Mouse (Mus musculus): ENCODE measurements around the gene Sez6. TPM values are rescaled to one million over a fixed set of nuclear protein-coding genes. Genes with fewer than 3 reads are reported as not detected.

Gene Sez6
- polyA plus RNA-seq, 1 experiment from 2014 or later = 110 TPM

GRCm38 (mm10) chr11:77978161-77978560, 47.6 kb downstream of the Sez6 start:
- Histone ChIP-seq H3K4me2 (replicated peaks) (no peak overlapping the region), H3K4me1 (replicated peaks; ENCODE audit: control insufficient read depth, insufficient read depth, low read length) (peaks cover 3% of the 10 kb centered on the region; the same call in 1 of the 2 replicates), H3K9me3 (ENCODE audit: control insufficient read depth, low read length) (no peaks in the 10 kb centered on the region), H3K4me3 (replicated peaks; ENCODE audit: low read length) (no peak overlapping the region), H3K27ac (no peak overlapping the region), H3K9ac (no peak overlapping the region), H3K27me3 (ENCODE audit: control insufficient read depth, insufficient read depth, low read length) (peaks cover 7% of the 10 kb centered on the region; the same call in 1 of the 2 replicates), H3K36me3 (replicated peaks; ENCODE audit: control insufficient read depth, insufficient read depth) (peaks cover 46% of the 10 kb centered on the region)
- DNase-seq (ENCODE audit: low spot score) (no peak), ATAC-seq (ENCODE audit: low FRiP score) (no peak)
- WGBS = 91% methylated on average over 6 of the region's 6 CpGs

- Histone ChIP-seq H3K27ac (no peak overlapping the region), H3K9ac (no peak overlapping the region), H3K27me3 (ENCODE audit: control insufficient read depth, insufficient read depth, low read length) (peaks cover 7% of the 10 kb centered on the region; the same call in 1 of the 2 replicates), H3K4me2 (replicated peaks) (no peak overlapping the region), H3K4me3 (replicated peaks; ENCODE audit: low read length) (no peak overlapping the region), H3K36me3 (replicated peaks; ENCODE audit: control insufficient read depth, insufficient read depth) (peaks cover 38% of the 10 kb centered on the region), H3K9me3 (ENCODE audit: control insufficient read depth, low read length) (no peaks in the 10 kb centered on the region), H3K4me1 (replicated peaks; ENCODE audit: control insufficient read depth, insufficient read depth, low read length) (peaks cover 3% of the 10 kb centered on the region; the same call in 1 of the 2 replicates)
- WGBS = 83% methylated on average over 8 of the region's 8 CpGs
- ATAC-seq (ENCODE audit: low FRiP score) (no peak), DNase-seq (ENCODE audit: low spot score) (no peak)
Observed at GRCm38 (mm10) chr11:77979221-77979809, 48.7 kb downstream of the Sez6 start.

DNA sequence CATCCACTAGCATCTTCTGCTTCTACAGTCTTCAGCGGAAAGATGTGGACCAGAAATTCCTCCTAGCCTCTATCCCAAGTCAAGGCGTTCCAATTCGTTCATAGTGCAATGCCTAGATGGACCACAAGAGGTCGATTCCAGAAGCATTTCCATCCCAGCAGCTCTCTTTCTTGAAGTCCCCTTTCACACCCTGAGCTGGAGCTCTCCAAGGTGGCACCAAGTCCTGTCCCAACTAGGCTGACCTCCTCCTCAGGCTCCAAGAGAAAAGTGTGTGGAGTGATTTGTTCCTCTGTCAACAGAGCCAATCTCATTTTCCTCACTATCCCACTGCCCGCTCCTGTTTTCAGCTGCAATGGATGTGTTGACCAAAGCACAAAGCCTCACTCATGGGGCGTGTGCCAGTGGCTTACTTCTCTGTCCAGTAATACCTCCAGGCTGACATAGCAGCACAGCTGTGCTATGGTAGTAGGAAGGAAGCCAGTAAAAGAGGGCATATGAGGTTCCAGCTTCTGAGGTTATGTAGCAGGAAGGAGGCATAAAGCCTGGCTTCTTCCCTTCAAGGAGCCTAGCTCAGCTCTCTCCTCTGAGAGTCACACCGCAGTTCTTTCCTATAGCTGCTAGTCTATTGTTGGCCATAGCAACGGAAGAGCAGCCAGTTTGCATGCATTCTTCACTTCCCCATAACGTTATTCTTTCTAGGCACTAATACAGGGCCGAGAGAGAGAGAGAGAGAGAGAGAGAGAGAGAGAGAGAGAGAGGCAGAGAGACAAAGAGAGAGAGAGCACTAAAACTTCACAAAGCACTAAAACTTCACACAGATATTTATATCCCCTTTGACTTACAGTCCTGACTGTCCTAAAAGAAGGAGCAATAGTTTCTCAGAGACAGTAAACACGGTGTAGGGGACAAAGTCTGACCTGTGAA, 49.9 kb downstream of the Sez6 start:
- Histone ChIP-seq H3K27ac (peak overlapping the region; percentile 43), H3K4me2 (replicated peaks) (peak overlapping the region; percentile 50)
- WGBS = 40% methylated on average over 11 of the region's 11 CpGs

GRCm38 (mm10) chr11:77981609-77982440, 51.2 kb downstream of the Sez6 start:
- peak overlapping the region; percentile 52 for H3K4me2 ChIP-seq (replicated peaks)
- peak; percentile 89 for ATAC-seq (ENCODE audit: low FRiP score)
- DNase-seq (ENCODE audit: low spot score) = peak; percentile 98
- H3K4me3 ChIP-seq (replicated peaks; ENCODE audit: low read length) = peak overlapping the region; percentile 98
- H3K36me3 ChIP-seq (replicated peaks; ENCODE audit: control insufficient read depth, insufficient read depth) = peaks cover 35% of the 10 kb centered on the region
- peaks cover 13% of the 10 kb centered on the region for H3K4me1 ChIP-seq (replicated peaks; ENCODE audit: control insufficient read depth, insufficient read depth, low read length)
- H3K9me3 ChIP-seq (ENCODE audit: control insufficient read depth, low read length) = no peaks in the 10 kb centered on the region
- peak overlapping the region; percentile 97 for H3K27ac ChIP-seq
- H3K27me3 ChIP-seq (ENCODE audit: control insufficient read depth, insufficient read depth, low read length) = peaks cover 7% of the 10 kb centered on the region; the same call in 1 of the 2 replicates
- WGBS = under 1% methylated on average over 29 of the region's 29 CpGs
- peak overlapping the region; percentile 57 for H3K9ac ChIP-seq

More for the DNA sequence above, 49.9 kb downstream of the Sez6 start:
- no peaks in the 10 kb centered on the region for H3K9me3 ChIP-seq (ENCODE audit: control insufficient read depth, low read length)
- H3K4me3 ChIP-seq (replicated peaks; ENCODE audit: low read length) = no peak overlapping the region
- H3K9ac ChIP-seq = 0 out of 2 replicates have a peak overlapping the region, but pooled peaks have one; percentile 18
- H3K4me1 ChIP-seq (replicated peaks; ENCODE audit: control insufficient read depth, insufficient read depth, low read length) = peaks cover 8% of the 10 kb centered on the region
- peaks cover 31% of the 10 kb centered on the region for H3K36me3 ChIP-seq (replicated peaks; ENCODE audit: control insufficient read depth, insufficient read depth)
- H3K27me3 ChIP-seq (ENCODE audit: control insufficient read depth, insufficient read depth, low read length) = peaks cover 7% of the 10 kb centered on the region; the same call in 1 of the 2 replicates
- ATAC-seq (ENCODE audit: low FRiP score) (no peak), DNase-seq (ENCODE audit: low spot score) (peak; percentile 71)

GRCm38 (mm10) chr11:77982441-77982905, 51.9 kb downstream of the Sez6 start, which contains the start of gene Phf12:
Gene Phf12, plus strand, starts transcription at chr11:77982754.
- Histone ChIP-seq H3K4me2 (replicated peaks) (peak within 1 kb of the TSS; percentile 95), H3K27me3 (ENCODE audit: control insufficient read depth, insufficient read depth, low read length) (peaks cover 2% of the 10 kb centered on the region; the same call in 1 of the 2 replicates), H3K9ac (peak within 1 kb of the TSS; percentile 95), H3K27ac (peak within 1 kb of the TSS; percentile 97), H3K9me3 (ENCODE audit: control insufficient read depth, low read length) (no peaks in the 10 kb centered on the region), H3K4me1 (replicated peaks; ENCODE audit: control insufficient read depth, insufficient read depth, low read length) (peaks cover 13% of the 10 kb centered on the region), H3K4me3 (replicated peaks; ENCODE audit: low read length) (peak within 1 kb of the TSS; percentile 98), H3K36me3 (replicated peaks; ENCODE audit: control insufficient read depth, insufficient read depth) (peaks cover 29% of the 10 kb centered on the region)
- ATAC-seq (ENCODE audit: low FRiP score) (peak; percentile 90), DNase-seq (ENCODE audit: low spot score) (peak; percentile 99)
- under 1% methylated on average over 55 of the region's 62 CpGs for WGBS

GRCm38 (mm10) chr11:77983191-77983936, 52.8 kb downstream of the Sez6 start:
- peak overlapping the region; percentile 98 for H3K4me3 ChIP-seq (replicated peaks; ENCODE audit: low read length)
- H3K4me1 ChIP-seq (replicated peaks; ENCODE audit: control insufficient read depth, insufficient read depth, low read length) = peaks cover 13% of the 10 kb centered on the region
- H3K4me2 ChIP-seq (replicated peaks) = peak overlapping the region; percentile 95
- WGBS = under 1% methylated on average over 26 of the region's 32 CpGs
- H3K27ac ChIP-seq = peak overlapping the region; percentile 96
- no peak for ATAC-seq (ENCODE audit: low FRiP score)
- no peaks in the 10 kb centered on the region for H3K27me3 ChIP-seq (ENCODE audit: control insufficient read depth, insufficient read depth, low read length)
- no peak for DNase-seq (ENCODE audit: low spot score)
- H3K9ac ChIP-seq = peak overlapping the region; percentile 95
- H3K9me3 ChIP-seq (ENCODE audit: control insufficient read depth, low read length) = no peaks in the 10 kb centered on the region
- H3K36me3 ChIP-seq (replicated peaks; ENCODE audit: control insufficient read depth, insufficient read depth) = peaks cover 23% of the 10 kb centered on the region

- Histone ChIP-seq H3K4me3 (replicated peaks; ENCODE audit: low read length) (peak overlapping the region; percentile 98), H3K9me3 (ENCODE audit: control insufficient read depth, low read length) (no peaks in the 10 kb centered on the region), H3K9ac (peak overlapping the region; percentile 95), H3K27me3 (ENCODE audit: control insufficient read depth, insufficient read depth, low read length) (no peaks in the 10 kb centered on the region), H3K36me3 (replicated peaks; ENCODE audit: control insufficient read depth, insufficient read depth) (peaks cover 24% of the 10 kb centered on the region), H3K4me2 (replicated peaks) (peak overlapping the region; percentile 95), H3K27ac (peak overlapping the region; percentile 96), H3K4me1 (replicated peaks; ENCODE audit: control insufficient read depth, insufficient read depth, low read length) (peaks cover 13% of the 10 kb centered on the region)
- peak; percentile 65 for DNase-seq (ENCODE audit: low spot score)
- no peak for ATAC-seq (ENCODE audit: low FRiP score)
- WGBS = under 1% methylated on average over 59 of the region's 63 CpGs
Observed at GRCm38 (mm10) chr11:77983937-77984835, 53.6 kb downstream of the Sez6 start.

Data from hindbrain, embryonic 14.5 days (tissue).